Mouse (Mus musculus) stomach, postnatal 0 days (tissue): ENCODE data around the gene Spryd4. TPM values are rescaled to one million over a fixed set of nuclear protein-coding genes. Genes with fewer than 3 reads are reported as not detected.

Source experiments
- ATAC-seq: fragments of 200-750 bp; cut with Nextera tagmentation; 2 replicates; pipeline ENCODE4 v1.8.0; 2017; ENCODE audit not compliant: low FRiP score, low TSS enrichment
- DNase-seq: peaks from one replicate; pipeline ENCODE4 v3.0.0-alpha.2; 2016; ENCODE audit warnings: low spot score
- H3K27ac ChIP-seq: fragments of 300-500 bp; sonication (generic); replicated peaks from 2 replicates; pipeline ENCODE4 v1.5.1; 2014; ENCODE audit warnings: mild to moderate bottlenecking, control low read depth
- H3K27me3 ChIP-seq: fragments of 300-500 bp; sonication (generic); 2 replicates; pipeline ENCODE4 v1.6.1; 2014; ENCODE audit warnings: low read length; ENCODE audit not compliant: control insufficient read depth, insufficient read depth
- H3K36me3 ChIP-seq: fragments of 300-500 bp; sonication (generic); 2 replicates; pipeline ENCODE4 v1.6.1; 2014; ENCODE audit warnings: low read length, mixed read lengths; ENCODE audit not compliant: control insufficient read depth, insufficient read depth
- H3K4me1 ChIP-seq: fragments of 300-500 bp; sonication (generic); replicated peaks from 2 replicates; pipeline ENCODE4 v1.6.1; 2014; ENCODE audit warnings: antibody characterized with exemption; ENCODE audit not compliant: control insufficient read depth, insufficient read depth
- H3K4me2 ChIP-seq: fragments of 300-500 bp; sonication (generic); replicated peaks from 2 replicates; pipeline ENCODE4 v1.6.1; 2014; ENCODE audit warnings: low read depth, mild to moderate bottlenecking, control low read depth, moderate library complexity
- H3K4me3 ChIP-seq: fragments of 300-500 bp; sonication (generic); 2 replicates; pipeline ENCODE4 v1.5.1; 2014; ENCODE audit warnings: low read depth, low read length, control low read depth
- H3K9ac ChIP-seq: fragments of 300-500 bp; sonication (generic); 2 replicates; pipeline ENCODE4 v1.6.1; 2014; ENCODE audit warnings: mild to moderate bottlenecking, low read length, control low read depth, mixed read lengths
- H3K9me3 ChIP-seq: fragments of 300-500 bp; sonication (generic); 2 replicates; pipeline ENCODE4 v1.6.1; 2016; ENCODE audit warnings: low read length; ENCODE audit not compliant: control insufficient read depth
- CTCF ChIP-seq: IDR thresholded peaks from 2 replicates; pipeline ENCODE4 v1.5.1; 2016; ENCODE audit warnings: antibody characterized with exemption, low read depth, mild to moderate bottlenecking, moderate library complexity
- EP300 ChIP-seq: optimal IDR thresholded peaks from 2 replicates; pipeline ENCODE3; 2016; ENCODE audit warnings: antibody characterized with exemption
- WGBS: fragments of 180-500 bp; shearing (Covaris S2); extraction: QIAGEN DNeasy Blood & Tissue Kit; methylation state at CpG from one replicate; pipeline ENCODE4 v1.1.7; 2014; 5-methylcytosine and 5-hydroxymethylcytosine counted together
- polyA plus RNA-seq: library from polyadenylated mRNA; unstranded; fragments of >200 nt; fragmentation: Nextera tagmentation; extraction: Ambion mirVana; gene quantifications from 2 replicates; pipeline ENCODE4 v1.2.1, GENCODE M21; 2015

Spryd4 gene
- polyA plus RNA-seq, 1 experiment from 2014 or later = 25.6 TPM

GRCm38 (mm10) chr10:128239140-128239539, 27.5 kb upstream of the Spryd4 start:
- Histone ChIP-seq H3K9ac (no peak overlapping the region), H3K4me1 (no peaks in the 10 kb centered on the region), H3K9me3 (no peaks in the 10 kb centered on the region), H3K4me3 (no peak overlapping the region), H3K27ac (no peak overlapping the region), H3K36me3 (0 out of 2 replicates have a peak, but pooled peaks cover 2% of the 10 kb centered on the region), H3K27me3 (no peaks in the 10 kb centered on the region), H3K4me2 (no peak overlapping the region)
- 91% methylated on average over 4 of the region's 4 CpGs for WGBS
- no peak for TF ChIP-seq CTCF
- no peak for TF ChIP-seq EP300
- ATAC-seq (no peak), DNase-seq (no peak)

- Histone ChIP-seq H3K9me3 (no peaks in the 10 kb centered on the region), H3K9ac (no peak overlapping the region), H3K4me2 (no peak overlapping the region), H3K27ac (no peak overlapping the region), H3K4me3 (no peak overlapping the region), H3K27me3 (no peaks in the 10 kb centered on the region), H3K36me3 (no peaks in the 10 kb centered on the region), H3K4me1 (no peaks in the 10 kb centered on the region)
- TF ChIP-seq CTCF (no peak), EP300 (no peak)
- DNase-seq (no peak), ATAC-seq (no peak)
- WGBS = 73% methylated on average over 15 of the region's 15 CpGs
Observed at GRCm38 (mm10) chr10:128237807-128238480, 26.3 kb upstream of the Spryd4 start.

- Histone ChIP-seq H3K27me3 (no peaks in the 10 kb centered on the region), H3K4me3 (no peak overlapping the region), H3K9ac (no peak overlapping the region), H3K4me1 (no peaks in the 10 kb centered on the region), H3K27ac (no peak overlapping the region), H3K4me2 (no peak overlapping the region), H3K36me3 (no peaks in the 10 kb centered on the region), H3K9me3 (no peaks in the 10 kb centered on the region)
- ATAC-seq (no peak), DNase-seq (no peak)
- TF ChIP-seq EP300 (no peak), CTCF (no peak)
- WGBS = 55% methylated on average over 4 of the region's 4 CpGs
Observed at GRCm38 (mm10) chr10:128236321-128236720, 24.7 kb upstream of the Spryd4 start.

GRCm38 (mm10) chr10:128232420-128232985, 20.9 kb upstream of the Spryd4 start:
- H3K9me3 ChIP-seq = no peaks in the 10 kb centered on the region
- H3K36me3 ChIP-seq = no peaks in the 10 kb centered on the region
- H3K4me2 ChIP-seq = peak overlapping the region; percentile 72
- peak overlapping the region; percentile 61 for H3K9ac ChIP-seq
- H3K4me3 ChIP-seq = peak overlapping the region; percentile 62
- H3K27me3 ChIP-seq = no peaks in the 10 kb centered on the region
- ATAC-seq (peak; percentile 57), DNase-seq (peak; percentile 49)
- H3K27ac ChIP-seq = peak overlapping the region; percentile 81
- 0% methylated on average over 14 of the region's 14 CpGs for WGBS
- TF ChIP-seq EP300 = no peak
- TF ChIP-seq CTCF = peak; percentile 87
- H3K4me1 ChIP-seq = no peaks in the 10 kb centered on the region

- H3K4me3 ChIP-seq = peak within 1 kb of the TSS; percentile 62
- TF ChIP-seq EP300 (no peak), CTCF (no peak)
- H3K9me3 ChIP-seq = no peaks in the 10 kb centered on the region
- no peaks in the 10 kb centered on the region for H3K4me1 ChIP-seq
- DNase-seq (peak; percentile 88), ATAC-seq (peak; percentile 92)
- peak within 1 kb of the TSS; percentile 72 for H3K4me2 ChIP-seq
- peak within 1 kb of the TSS; percentile 61 for H3K9ac ChIP-seq
- H3K27ac ChIP-seq = peak within 1 kb of the TSS; percentile 81
- no peaks in the 10 kb centered on the region for H3K27me3 ChIP-seq
- no peaks in the 10 kb centered on the region for H3K36me3 ChIP-seq
- WGBS = under 1% methylated on average over 47 of the region's 58 CpGs
Observed at GRCm38 (mm10) chr10:128231697-128232419, 20.3 kb upstream of the Spryd4 start, which contains the start of gene Timeless. Gene Timeless, plus strand, starts transcription at chr10:128232065.
